Mouse (Mus musculus): ENCODE data around the gene Kat6b.
"Not testable (repeated sequence)": the region's sequence is repeated elsewhere in the genome, so short reads cannot be mapped to it uniquely, and the experiment has no call there.

The Kat6b gene

DNA sequence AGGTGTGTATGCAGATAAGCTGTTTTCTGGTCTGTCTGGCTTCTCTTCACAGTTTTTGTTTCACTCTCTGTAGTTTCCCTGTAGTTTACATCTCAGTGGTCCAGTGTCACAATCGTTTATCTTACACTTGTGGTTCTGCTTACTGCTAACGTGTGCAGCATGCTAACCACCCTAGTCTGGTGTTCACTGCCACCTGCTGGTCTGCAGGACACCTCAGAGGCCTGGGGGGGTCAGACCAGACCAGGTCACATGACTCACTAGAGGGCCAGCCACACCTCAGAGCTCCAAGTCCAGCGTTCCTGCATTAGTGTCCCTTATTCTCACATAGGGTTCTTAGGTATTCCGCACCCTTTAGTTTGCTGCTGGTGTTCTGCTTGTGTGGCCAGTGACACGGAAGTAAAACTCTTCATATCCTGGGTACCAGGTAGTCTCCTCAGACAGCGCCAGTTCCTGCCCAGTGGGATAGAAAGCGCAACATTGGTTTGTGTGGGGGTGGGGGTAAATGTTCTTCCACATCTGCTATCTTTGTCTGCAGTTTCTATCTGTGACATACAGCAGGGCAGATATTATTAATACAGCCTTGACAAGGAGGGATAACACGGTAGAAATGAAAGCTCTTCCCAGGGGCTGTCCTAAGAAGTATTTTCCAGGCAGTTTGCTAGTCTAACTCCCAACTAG, 181.4 kb downstream of the Kat6b start:
- no peak for DNase-seq (ENCODE audit: low spot score)

DNA sequence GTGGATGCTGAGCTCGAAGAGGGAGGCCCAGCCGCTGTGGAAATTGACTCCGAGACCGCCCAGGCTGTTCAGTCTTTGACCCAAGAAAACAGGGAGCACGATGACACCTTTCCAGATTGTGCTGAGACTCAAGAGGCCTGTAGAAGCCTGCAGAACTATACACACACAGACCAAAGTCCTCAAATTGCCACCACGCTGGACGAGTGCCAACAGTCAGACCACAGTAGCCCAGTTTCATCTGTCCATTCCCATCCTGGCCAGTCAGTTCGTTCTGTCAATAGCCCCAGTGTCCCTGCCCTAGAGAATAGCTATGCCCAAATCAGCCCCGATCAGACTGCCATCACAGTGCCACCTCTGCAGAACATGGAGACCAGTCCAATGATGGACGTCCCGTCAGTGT, 188.0 kb downstream of the Kat6b start:
- DNase-seq (ENCODE audit: low spot score): no peak

DNA sequence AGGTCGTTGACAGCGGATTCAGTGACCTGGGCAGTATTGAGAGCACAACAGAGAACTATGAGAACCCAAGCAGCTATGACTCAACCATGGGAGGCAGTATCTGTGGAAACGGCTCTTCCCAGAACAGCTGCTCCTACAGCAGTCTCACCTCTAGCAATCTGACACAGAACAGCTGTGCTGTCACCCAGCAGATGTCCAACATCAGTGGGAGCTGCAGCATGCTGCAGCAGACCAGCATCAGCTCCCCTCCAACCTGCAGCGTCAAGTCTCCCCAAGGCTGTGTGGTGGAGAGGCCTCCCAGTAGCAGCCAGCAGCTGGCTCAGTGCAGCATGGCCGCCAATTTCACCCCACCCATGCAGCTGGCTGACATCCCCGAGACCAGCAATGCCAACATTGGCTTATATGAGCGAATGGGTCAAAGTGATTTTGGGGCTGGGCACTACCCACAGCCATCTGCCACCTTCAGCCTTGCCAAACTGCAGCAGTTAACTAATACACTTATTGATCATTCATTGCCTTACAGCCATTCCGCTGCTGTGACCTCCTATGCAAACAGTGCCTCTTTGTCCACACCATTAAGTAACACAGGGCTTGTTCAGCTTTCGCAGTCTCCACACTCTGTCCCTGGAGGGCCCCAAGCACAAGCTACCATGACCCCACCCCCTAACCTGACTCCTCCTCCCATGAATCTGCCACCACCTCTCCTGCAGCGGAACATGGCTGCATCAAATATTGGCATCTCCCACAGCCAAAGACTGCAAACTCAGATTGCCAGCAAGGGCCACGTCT, 188.6 kb downstream of the Kat6b start:
- DNase-seq (ENCODE audit: low spot score): no peak

DNA sequence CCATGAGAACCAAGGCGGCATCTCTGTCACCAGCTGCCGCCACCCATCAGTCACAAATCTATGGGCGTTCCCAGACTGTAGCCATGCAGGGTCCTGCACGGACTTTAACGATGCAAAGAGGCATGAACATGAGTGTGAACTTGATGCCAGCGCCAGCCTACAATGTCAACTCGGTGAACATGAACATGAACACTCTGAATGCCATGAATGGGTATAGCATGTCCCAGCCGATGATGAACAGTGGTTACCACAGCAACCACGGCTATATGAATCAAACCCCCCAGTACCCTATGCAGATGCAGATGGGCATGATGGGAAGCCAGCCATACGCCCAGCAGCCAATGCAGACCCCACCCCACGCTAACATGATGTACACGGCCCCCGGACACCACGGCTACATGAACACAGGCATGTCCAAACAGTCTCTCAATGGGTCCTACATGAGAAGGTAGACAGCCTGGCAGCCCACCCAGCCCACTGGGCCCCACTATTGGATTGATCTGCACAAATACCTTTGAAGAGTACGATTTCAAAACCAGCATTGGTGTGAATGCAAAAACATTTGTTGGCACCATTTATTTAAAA, 189.3 kb downstream of the Kat6b start:
- not testable (repeated sequence) for DNase-seq (ENCODE audit: low spot score)

DNA sequence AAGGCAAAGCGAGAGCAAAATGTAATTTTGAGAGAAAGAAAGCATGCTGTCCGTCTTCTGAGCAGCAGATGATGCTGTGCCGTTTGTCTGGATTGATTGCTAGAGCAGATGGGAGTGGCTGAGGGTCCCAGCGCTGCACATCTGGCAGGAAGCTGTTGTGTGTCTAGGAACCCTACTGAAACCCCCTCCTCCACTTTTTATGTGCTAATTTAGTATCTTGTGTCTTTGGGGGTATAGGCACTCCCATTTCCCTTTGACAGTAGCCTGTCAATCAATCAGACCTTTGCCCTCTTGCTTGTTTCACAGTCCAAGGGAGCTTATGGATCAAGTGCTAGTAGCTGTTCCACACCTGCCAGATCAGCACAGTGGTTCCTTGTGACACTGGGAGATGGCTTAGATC, 191.9 kb downstream of the Kat6b start:
- no peak for DNase-seq (ENCODE audit: low spot score)

DNA sequence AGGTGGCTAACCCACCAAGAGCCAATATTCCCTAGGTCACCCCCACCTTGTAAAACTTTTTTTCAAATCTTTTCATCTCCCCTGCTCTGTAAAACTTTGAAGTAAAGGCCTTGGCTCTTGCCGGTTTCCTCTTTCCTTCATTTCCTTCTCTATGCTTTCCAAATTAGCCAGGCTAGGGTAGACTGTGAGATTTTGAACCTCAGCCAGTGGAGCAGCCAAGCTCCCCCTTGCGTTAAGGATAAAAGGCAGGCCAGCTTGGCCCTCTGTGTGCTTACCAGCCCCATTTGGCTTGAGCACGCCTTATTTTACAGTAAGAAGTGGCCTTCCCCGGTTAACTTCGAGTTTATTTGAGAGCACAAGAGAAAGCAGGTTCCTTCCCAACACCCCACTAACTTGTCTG, 193.2 kb downstream of the Kat6b start:
- no peak for DNase-seq (ENCODE audit: low spot score)

DNA sequence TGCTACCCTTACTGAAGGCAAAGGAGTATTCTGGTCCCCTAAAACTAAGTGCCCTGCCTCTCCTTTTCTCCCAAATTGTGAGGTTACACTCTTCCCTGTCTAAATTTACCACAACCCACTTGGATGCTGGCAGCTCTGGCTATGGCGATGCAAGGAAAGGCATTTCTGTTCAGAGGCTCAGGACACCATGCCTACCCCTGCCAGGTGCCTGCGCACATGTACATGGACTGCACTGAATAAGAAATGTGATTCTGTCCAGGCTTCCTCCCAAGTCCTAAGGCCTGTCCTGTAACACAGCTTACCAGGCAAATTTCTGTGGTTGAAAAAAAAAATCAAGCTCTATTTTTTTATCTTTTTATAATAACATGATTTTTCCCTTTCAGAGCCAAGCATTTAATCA, 195.0 kb downstream of the Kat6b start:
- no peak for DNase-seq (ENCODE audit: low spot score)

DNA sequence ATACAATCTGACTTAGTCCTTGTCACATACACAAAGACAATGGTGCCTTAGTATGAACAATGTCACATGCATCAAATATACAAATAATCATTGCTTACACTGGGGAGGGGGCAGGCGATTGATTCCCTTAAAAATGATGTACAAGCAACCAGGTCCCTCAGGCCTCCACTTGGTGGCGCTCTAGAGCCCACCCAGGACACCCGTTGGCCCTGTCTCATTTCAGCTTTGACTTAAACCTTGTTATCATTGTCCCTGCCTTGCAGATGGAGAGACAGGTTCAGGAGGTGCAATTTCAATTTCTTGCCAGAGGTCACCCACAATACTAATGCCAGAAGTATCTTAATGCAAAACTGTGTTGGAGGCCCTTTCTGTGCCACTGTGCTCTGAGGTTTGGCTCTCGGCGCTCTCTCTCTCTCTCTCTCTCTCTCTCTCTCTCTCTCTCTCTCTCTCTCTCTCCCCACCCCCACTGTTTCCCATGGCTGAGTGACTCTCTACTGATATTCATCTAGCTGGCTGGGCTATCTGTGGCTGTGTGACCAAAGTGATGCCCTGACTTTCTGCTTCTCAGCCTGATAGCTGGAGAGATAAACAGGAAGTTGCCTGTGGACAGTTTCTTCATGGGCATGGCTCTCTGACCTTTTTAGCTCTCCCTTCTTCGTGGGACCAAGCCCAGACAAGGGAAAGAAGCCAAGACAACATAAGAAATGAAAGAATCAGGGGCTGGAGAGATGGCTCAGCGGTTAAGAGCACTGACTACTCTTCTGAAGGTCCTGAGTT, 197.5 kb downstream of the Kat6b start:
- peak; percentile 38 for DNase-seq (ENCODE audit: low spot score)

DNA sequence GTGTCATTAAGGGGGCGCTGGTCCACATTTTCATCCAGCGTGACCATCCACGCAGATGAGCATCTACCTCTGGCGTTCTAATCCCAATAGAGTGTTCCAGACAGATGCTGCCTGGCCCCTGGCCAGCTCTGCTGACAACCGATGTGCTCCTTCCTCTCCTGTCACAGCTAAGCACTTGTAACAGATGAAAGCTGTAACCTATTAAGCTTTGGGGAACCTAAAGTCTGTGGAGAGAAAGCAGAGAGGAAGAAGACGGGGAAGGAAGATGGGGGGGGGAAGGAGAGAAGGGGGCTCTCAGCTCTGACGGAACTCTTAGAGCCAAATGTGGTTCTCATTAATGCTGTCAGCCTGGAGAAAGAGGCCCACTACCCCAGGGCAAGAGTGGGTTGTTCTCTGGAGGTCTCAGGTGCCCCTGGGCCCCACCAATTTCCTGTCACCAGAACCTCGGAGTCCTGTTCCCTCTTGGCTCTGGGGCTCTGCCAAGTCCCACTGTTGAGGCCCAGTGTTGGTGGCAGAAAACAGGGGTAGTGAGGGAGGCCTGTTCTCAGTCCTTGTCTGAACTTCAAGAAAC, 198.5 kb downstream of the Kat6b start:
- no peak for DNase-seq (ENCODE audit: low spot score)

DNA sequence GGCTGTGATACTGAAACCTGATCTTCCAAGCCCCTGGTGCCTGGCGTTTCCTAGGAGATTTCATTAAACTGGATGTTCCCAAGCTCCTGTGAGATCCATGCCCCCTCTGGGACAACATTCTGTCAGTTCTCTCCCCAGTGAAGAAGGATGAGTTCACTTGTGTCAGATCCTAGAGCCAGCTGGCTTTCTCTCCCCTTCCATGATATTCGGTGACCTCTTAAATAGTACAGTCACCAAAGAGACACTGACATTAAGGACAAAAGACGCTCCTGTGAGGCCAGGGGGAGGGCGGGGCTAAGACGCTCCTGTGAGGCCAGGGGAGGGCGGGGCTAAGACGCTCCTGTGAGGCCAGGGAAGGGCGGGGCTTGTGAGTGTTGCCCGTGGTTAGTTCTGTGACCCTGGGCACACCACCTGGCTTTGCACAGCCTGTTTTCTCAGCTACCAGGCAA, 201.5 kb downstream of the Kat6b start:
- DNase-seq (ENCODE audit: low spot score): peak; percentile 49

DNA sequence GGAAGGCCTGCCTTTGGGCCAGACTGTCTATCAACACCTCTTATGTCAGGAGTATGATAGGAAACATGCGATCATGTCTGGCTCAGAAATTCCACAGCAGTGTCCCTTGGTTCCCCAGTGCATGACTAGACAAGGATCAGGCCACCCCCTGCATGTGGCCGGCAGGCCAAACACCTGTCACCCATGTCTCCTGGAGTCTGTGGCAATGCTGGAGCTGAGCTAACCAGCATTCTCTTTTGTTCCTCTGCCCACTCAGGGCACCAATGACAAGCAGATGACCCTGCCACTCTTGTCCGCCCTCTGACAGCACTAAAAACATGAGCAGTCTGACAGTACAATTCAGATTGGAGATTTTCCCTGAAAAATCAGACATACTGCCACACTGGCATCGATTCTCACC, 202.6 kb downstream of the Kat6b start:
- DNase-seq (ENCODE audit: low spot score): no peak

DNA sequence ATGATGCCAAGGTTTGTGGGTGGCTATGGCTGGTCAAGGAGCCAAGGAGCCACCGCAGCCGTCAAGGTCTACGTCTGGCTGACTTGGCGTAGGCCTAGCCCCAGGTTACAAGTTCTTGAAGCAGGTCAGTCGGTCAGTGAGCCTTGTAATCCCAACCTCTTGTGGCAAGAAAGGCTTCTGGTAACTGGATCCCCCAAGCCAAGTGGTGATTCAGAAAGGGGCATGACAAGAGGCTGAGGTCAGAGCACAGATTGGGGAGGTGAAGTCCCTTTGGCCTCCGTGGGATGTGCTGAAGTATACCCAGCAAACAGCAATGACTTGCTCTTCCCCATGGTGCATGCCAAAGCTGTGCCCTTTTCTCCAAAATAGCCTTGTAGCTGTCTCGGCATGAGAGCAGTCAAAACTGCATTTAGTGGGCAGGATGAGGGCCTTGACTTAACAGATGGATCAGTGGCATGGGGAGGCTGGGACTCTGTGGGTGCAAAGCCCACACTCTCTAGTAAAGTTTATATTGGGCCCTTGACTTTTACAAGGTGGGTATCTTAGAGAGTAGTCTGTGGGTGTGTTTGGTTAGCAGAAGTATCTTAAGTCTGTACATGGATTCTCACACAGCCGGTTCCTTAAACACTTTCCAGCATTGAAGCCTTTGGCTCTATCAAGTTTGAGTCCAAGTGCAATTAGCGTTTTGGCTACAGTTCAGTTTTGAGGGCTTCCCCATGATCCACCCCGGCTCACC, 204.3 kb downstream of the Kat6b start:
- no peak for DNase-seq (ENCODE audit: low spot score)

DNA sequence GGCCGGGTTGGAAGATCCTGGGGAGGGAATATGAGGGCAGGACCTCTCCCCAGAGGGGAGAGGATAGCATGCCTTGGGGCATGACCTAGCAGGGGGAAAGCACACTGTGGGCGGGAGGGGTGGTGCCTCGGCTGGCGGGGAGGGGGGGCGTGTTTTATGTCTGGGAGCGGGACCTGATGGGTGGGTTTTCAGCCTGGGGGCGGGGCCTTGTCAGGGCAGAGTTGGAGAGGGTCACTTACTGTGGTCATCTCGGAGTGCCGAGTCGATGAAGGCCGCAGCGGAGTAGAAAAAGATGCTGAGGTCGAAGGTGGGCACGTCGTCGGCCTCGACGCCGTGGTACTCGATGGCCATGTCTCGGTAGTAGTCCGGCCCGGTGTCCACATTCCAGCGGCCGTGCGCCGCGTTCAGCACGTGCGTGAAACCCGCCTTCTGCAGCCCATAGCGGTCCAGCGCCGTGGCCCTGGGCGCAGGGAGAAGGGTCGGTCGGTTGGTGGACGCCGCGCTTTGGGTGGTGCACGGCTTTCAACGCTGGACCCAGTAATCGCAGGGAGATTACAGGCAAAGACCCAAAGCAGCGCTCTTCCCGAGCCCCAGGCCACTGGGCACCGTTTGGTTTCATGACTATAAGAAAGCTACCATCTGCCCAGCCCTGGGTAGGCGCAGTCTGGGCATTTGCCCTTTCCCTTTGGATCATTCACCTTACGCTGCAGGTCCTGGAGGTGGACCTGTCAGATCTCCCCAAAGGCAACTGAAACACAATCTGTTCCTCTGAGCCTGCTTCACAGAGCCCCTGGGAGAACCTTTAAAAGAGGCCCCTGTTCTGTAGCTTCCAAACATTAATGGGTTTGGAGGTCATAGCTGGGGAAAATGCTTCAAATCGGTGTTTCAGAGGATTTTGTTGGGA, 205.4 kb downstream of the Kat6b start:
- DNase-seq (ENCODE audit: low spot score): no peak

DNA sequence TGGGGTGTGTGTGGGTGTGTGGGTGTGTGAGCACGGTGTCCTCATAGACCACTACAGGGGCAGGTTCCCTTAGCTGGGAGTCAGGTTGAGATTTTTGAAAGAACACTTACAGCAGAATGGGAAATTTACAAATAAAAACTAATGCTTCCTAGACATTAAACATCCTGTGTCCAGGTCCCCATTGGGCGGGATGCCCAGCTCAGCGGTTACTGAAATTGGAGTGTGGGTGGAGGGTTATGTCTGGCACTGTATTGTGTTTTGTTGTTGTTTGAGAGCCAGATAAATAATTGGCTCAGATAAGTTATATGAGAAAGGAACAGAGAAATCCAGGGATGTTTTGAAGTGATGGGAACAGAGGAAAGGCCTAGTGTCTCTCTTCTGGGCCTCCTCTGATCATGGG, 209.8 kb downstream of the Kat6b start:
- no peak for DNase-seq (ENCODE audit: low spot score)

DNA sequence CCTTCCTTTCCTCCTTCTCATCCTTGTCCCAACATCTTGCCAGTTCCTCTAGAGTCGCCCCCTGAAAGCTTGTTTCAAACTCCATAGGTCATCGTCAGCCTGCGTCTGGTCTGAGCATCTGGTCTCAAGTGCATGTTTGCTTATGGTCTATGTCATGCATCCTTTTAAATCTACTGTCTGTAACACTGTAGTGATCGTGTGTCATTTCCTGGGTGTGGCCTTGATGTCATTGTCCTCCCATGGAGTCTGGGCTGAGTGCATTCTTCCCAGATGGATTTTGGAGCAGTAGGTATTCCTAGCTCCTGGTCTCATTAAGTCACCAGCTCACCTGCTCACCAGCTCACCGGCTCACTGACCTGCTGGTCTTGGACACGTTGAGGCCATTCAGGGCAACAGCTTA, 213.8 kb downstream of the Kat6b start:
- DNase-seq (ENCODE audit: low spot score): no peak

DNA sequence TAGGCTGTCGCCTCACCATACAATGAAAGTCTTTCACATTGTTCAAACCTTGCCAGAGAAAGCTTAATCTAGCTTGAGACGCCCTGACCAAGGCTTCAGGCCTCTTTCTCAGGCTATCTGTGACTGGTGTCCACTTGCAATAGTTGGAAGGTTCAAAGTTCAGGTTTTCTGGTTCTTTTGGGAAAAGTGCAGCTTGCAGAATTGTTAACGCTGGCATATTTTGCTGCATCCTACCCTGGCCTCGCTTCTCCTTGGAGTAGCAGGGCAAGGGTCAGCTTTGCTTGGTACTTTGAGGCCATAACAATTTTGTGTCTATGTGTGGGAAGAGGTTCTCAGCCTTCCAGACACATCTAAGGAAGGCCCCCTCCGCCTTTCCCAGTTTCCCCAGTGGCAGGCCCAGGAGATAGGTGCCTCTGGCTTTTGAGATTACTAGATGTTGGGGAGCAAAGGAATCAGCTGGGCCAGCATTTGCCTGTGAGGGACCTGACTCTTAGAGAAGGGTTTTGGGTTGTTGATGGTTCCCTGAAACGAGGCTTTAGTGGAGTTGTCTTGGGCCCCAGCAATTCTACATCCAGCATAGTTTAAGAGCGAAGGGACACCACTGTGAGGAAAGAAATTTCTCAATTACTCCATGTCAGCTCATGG, 215.1 kb downstream of the Kat6b start:
- no peak for DNase-seq (ENCODE audit: low spot score)

DNA sequence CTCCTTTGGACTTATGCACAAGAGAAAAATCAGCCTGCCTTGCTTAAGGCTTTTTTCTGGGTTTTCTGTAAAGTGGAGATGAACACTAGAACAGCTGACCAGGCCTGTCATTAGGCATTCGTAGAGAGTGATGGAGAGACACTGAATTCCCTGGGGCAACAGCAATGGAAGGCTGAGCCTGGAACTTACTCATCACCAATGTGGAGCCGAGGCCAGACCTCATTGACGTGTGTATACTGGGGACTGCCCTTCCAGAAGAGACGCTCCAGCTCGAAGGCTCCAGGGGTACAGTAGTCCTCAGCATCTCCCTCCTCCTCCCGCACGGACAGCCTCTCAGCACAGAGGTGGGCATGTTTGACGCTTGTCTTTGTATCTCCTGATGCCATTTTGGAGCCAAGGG, 221.5 kb downstream of the Kat6b start:
- no peak for DNase-seq (ENCODE audit: low spot score)

DNA sequence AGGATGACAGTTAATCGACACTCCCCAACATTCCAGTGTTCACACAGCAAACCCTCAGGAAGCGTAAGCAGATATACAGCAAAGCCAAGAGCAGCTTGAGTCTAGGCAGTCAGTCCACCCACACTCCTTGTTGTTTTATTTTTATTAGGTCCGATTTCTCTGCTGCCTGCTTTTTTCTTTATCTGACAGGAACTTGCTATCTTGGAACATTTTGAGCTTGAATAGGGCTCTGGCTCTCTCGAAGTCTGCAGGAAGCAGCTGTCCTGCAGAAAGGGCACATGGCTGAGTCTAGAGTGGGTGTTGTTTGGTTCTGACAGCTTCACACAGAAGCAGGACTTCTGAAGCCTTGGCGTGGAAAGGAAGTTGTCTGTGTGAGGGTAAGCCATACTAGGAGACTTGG, 222.0 kb downstream of the Kat6b start:
- no peak for DNase-seq (ENCODE audit: low spot score)

DNA sequence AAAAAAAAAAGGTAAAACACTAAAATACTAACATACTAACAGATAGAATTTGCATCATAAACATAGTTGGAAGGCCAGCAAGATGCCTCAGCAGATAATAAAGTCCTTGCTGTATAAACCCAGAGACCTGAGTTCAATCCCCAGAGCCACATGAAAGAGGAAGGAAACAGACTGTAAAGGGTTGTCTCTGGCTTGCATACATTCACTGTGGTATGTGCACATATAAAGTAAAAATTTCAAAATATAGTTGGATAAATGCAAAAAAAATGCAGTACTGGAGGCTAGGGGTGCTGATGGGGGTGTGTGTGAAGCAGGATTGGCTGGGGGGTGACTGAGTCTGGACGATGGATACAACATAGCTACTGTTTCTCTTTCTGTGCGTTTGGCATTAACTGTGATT, 224.2 kb downstream of the Kat6b start:
- no peak for DNase-seq (ENCODE audit: low spot score)

Measured in T-cell, adult 2 months (primary cell).